Mouse (Mus musculus) heart, adult 8-10 months (tissue): ENCODE results near the gene Muc5ac. TPM values are rescaled to one million over a fixed set of nuclear protein-coding genes. Genes with fewer than 3 reads are reported as not detected.
"Not testable (repeated sequence)": the region's sequence is repeated elsewhere in the genome, so short reads cannot be mapped to it uniquely, and the experiment has no call there.

Experiments used
- DNase-seq: peaks from one replicate; pipeline ENCODE4 v3.0.0; 2022; ENCODE audit warnings: low spot score
- total RNA-seq, 4 experiments: library from RNA; stranded (reverse); gene quantifications; 2 replicates each; pipeline ENCODE4 v1.2.4; 2022

The Muc5ac gene
- not detected for total RNA-seq

- no peak for DNase-seq
These were observed at the start of gene Muc5ac for GRCm38 (mm10) chr7:141788677-141789452. Muc5ac (plus strand) TSS chr7:141788972.

- DNase-seq, result no peak
These were observed 41.2 kb upstream of the Muc5ac start for GRCm38 (mm10) chr7:141747451-141748100.

GRCm38 (mm10) chr7:141752513-141752912, 36.3 kb upstream of the Muc5ac start:
- no peak for DNase-seq

GRCm38 (mm10) chr7:141755831-141756230, 32.9 kb upstream of the Muc5ac start:
- peak; percentile 32 for DNase-seq

- DNase-seq, result no peak
These were observed 30.5 kb upstream of the Muc5ac start for GRCm38 (mm10) chr7:141758291-141758690.

GRCm38 (mm10) chr7:141770521-141770920, 18.3 kb upstream of the Muc5ac start:
- no peak for DNase-seq

GRCm38 (mm10) chr7:141770988-141771387, 17.8 kb upstream of the Muc5ac start:
- DNase-seq, result no peak

- DNase-seq, result no peak
These were observed 16.7 kb upstream of the Muc5ac start for GRCm38 (mm10) chr7:141772058-141772557.

- DNase-seq, result no peak
These were observed 13.9 kb upstream of the Muc5ac start for GRCm38 (mm10) chr7:141774855-141775254.

- DNase-seq, result no peak
These were observed 12.6 kb upstream of the Muc5ac start for GRCm38 (mm10) chr7:141776199-141776598.

- no peak for DNase-seq
These were observed 5.5 kb downstream of the Muc5ac start for GRCm38 (mm10) chr7:141794251-141794650.

- DNase-seq, result no peak
These were observed 14.4 kb downstream of the Muc5ac start for GRCm38 (mm10) chr7:141803206-141803605.

- no peak for DNase-seq
These were observed 16.6 kb downstream of the Muc5ac start for GRCm38 (mm10) chr7:141805384-141805783.

- not testable (repeated sequence) for DNase-seq
These were observed 19.1 kb downstream of the Muc5ac start for GRCm38 (mm10) chr7:141807823-141808222.

GRCm38 (mm10) chr7:141809933-141810332, 21.2 kb downstream of the Muc5ac start:
- DNase-seq, result not testable (repeated sequence)

- DNase-seq, result no peak
These were observed 24.5 kb downstream of the Muc5ac start for GRCm38 (mm10) chr7:141813321-141813720.

- DNase-seq, result no peak
These were observed 26.6 kb downstream of the Muc5ac start for GRCm38 (mm10) chr7:141815361-141815760.

- DNase-seq, result no peak
These were observed 28.7 kb downstream of the Muc5ac start for GRCm38 (mm10) chr7:141817355-141818075.

- DNase-seq, result no peak
These were observed 29.5 kb downstream of the Muc5ac start for GRCm38 (mm10) chr7:141818267-141818666.

GRCm38 (mm10) chr7:141822582-141823261, 34.0 kb downstream of the Muc5ac start:
- no peak for DNase-seq

- no peak for DNase-seq
These were observed 34.9 kb downstream of the Muc5ac start for GRCm38 (mm10) chr7:141823699-141824098.

- no peak for DNase-seq
These were observed 35.6 kb downstream of the Muc5ac start for GRCm38 (mm10) chr7:141824398-141824797.
